8 mouse cellular contexts compared by ENCODE assay signal in genomic region chr13:114456224-114456623, GRCm38 (mm10). TPM values are rescaled to one million over a fixed set of nuclear protein-coding genes. Genes with fewer than 3 reads are reported as not detected.
DNase-seq lines count a peak whose midpoint lies in the region; ATAC-seq and TF ChIP-seq lines count a peak whose summit lies in the region.

No protein-coding gene starts in this region.

- 0 out of 2 replicates have a peak, but pooled peaks have one; percentile 5 for ATAC-seq in forebrain, embryonic 13.5 days
- 0 out of 2 replicates have a peak, but pooled peaks have one; percentile 15 for ATAC-seq in hindbrain, embryonic 11.5 days (ENCODE audit: low FRiP score)
- no peak for ATAC-seq in limb, embryonic 14.5 days (ENCODE audit: low FRiP score, low read depth)

- peaks cover 5% of the 10 kb centered on the region; the same call in 1 of the 2 replicates for H3K4me1 ChIP-seq in cerebellum, adult 2 months (ENCODE audit: control insufficient read depth, insufficient read depth, low read length)
- peaks cover 34% of the 10 kb centered on the region for H3K4me1 ChIP-seq in forebrain, embryonic 13.5 days
- H3K4me1 ChIP-seq in hindbrain, embryonic 11.5 days (replicated peaks; ENCODE audit: control insufficient read depth, insufficient read depth, low read length): 0 out of 2 replicates have a peak, but pooled peaks cover 5% of the 10 kb centered on the region
- H3K4me1 ChIP-seq in limb, embryonic 14.5 days (ENCODE audit: control insufficient read depth, insufficient read depth, low read length): peaks cover 9% of the 10 kb centered on the region; the same call in 1 of the 2 replicates

- WGBS in cerebellum, adult 2 months: 2% methylated on average over 14 of the region's 14 CpGs
- WGBS in forebrain, embryonic 13.5 days: under 1% methylated on average over 14 of the region's 14 CpGs
- WGBS in hindbrain, embryonic 11.5 days: under 1% methylated on average over 14 of the region's 14 CpGs
- WGBS in limb, embryonic 14.5 days: 4% methylated on average over 14 of the region's 14 CpGs

- H3K4me3 ChIP-seq in cerebellum, adult 2 months (replicated peaks; ENCODE audit: insufficient read depth, low read depth, low read length): peak overlapping the region; percentile 16
- peak overlapping the region; percentile 59 for H3K4me3 ChIP-seq in forebrain, embryonic 13.5 days
- peak overlapping the region; percentile 57 for H3K4me3 ChIP-seq in hindbrain, embryonic 11.5 days (ENCODE audit: low read depth, low read length)
- peak overlapping the region; percentile 59 for H3K4me3 ChIP-seq in limb, embryonic 14.5 days (replicated peaks; ENCODE audit: low read length)

- H3K9me3 ChIP-seq in forebrain, embryonic 13.5 days (replicated peaks): no peaks in the 10 kb centered on the region
- H3K9me3 ChIP-seq in hindbrain, embryonic 11.5 days (ENCODE audit: control insufficient read depth, low read length): no peaks in the 10 kb centered on the region
- H3K9me3 ChIP-seq in limb, embryonic 14.5 days (ENCODE audit: control insufficient read depth, low read length): no peaks in the 10 kb centered on the region

- peak overlapping the region; percentile 94 for H3K4me2 ChIP-seq in forebrain, embryonic 13.5 days
- peak overlapping the region; percentile 54 for H3K4me2 ChIP-seq in hindbrain, embryonic 11.5 days (replicated peaks; ENCODE audit: low read depth, low read length)
- peak overlapping the region; percentile 95 for H3K4me2 ChIP-seq in limb, embryonic 14.5 days (replicated peaks; ENCODE audit: low read depth, low read length, severe bottlenecking)

- TF ChIP-seq POLR2A in cerebellum, adult 2 months (IDR thresholded peaks at IDR 0.05; ENCODE audit: borderline replicate concordance, insufficient read depth, low read length): no peak
- TF ChIP-seq POLR2A in limb, embryonic 14.5 days (IDR thresholded peaks at IDR 0.05; ENCODE audit: borderline replicate concordance, extremely low read depth, insufficient read depth, insufficient read length): no peak

- DNase-seq in cerebellum, adult 2 months: no peak
- DNase-seq in cerebellum, adult 9-10 months: no peak
- peak; percentile 69 for DNase-seq in adipocyte (ENCODE audit: low spot score)
- peak; percentile 65 for DNase-seq in hindbrain, embryonic 11.5 days (ENCODE audit: low spot score)
- peak; percentile 17 for DNase-seq in limb, embryonic 14.5 days (ENCODE audit: low spot score)
- DNase-seq in neural tube, embryonic 10.5 days (ENCODE audit: extremely low spot score, low spot score): peak; percentile 62
- DNase-seq in urinary bladder, postnatal 25 days (ENCODE audit: low spot score): peak; percentile 14

- no peak overlapping the region for H3K27ac ChIP-seq in cerebellum, adult 2 months (ENCODE audit: insufficient read depth, low read length)
- no peak overlapping the region for H3K27ac ChIP-seq in forebrain, embryonic 13.5 days
- no peak overlapping the region for H3K27ac ChIP-seq in hindbrain, embryonic 11.5 days (ENCODE audit: low read depth, low read length)
- H3K27ac ChIP-seq in limb, embryonic 14.5 days (replicated peaks; ENCODE audit: low read depth, low read length): no peak overlapping the region

- H3K9ac ChIP-seq in forebrain, embryonic 13.5 days: peak overlapping the region; percentile 52
- 0 out of 2 replicates have a peak overlapping the region, but pooled peaks have one; percentile 34 for H3K9ac ChIP-seq in hindbrain, embryonic 11.5 days (ENCODE audit: low read depth, low read length)
- 0 out of 2 replicates have a peak overlapping the region, but pooled peaks have one; percentile 0 for H3K9ac ChIP-seq in limb, embryonic 14.5 days (ENCODE audit: low read depth, low read length, severe bottlenecking)

- peaks cover 16% of the 10 kb centered on the region; the same call in 1 of the 2 replicates for H3K27me3 ChIP-seq in cerebellum, adult 2 months (ENCODE audit: control insufficient read depth, insufficient read depth, low read length)
- peaks cover 38% of the 10 kb centered on the region for H3K27me3 ChIP-seq in forebrain, embryonic 13.5 days
- peaks cover 14% of the 10 kb centered on the region for H3K27me3 ChIP-seq in hindbrain, embryonic 11.5 days (ENCODE audit: control insufficient read depth, insufficient read depth, low read length)
- peaks cover 23% of the 10 kb centered on the region; the same call in 1 of the 2 replicates for H3K27me3 ChIP-seq in limb, embryonic 14.5 days (ENCODE audit: control insufficient read depth, insufficient read depth, low read length)

- TF ChIP-seq CTCF in cerebellum, adult 2 months (IDR thresholded peaks at IDR 0.05; ENCODE audit: borderline replicate concordance, insufficient read depth, low read depth, low read length): no peak

- 0 out of 2 replicates have a peak, but pooled peaks cover 3% of the 10 kb centered on the region for H3K36me3 ChIP-seq in forebrain, embryonic 13.5 days (ENCODE audit: poor library complexity, severe bottlenecking)
- H3K36me3 ChIP-seq in hindbrain, embryonic 11.5 days (ENCODE audit: control insufficient read depth, insufficient read depth, low read length): no peaks in the 10 kb centered on the region
- H3K36me3 ChIP-seq in limb, embryonic 14.5 days (ENCODE audit: control insufficient read depth, insufficient read depth, low read length): no peaks in the 10 kb centered on the region; the same call in 1 of the 2 replicates

RNA-seq across cellular contexts. Expression of gene Fst, which starts 2.5 kb away (rescaled TPM):
- polyA plus RNA-seq in cerebellum, adult 2 months (2012; rRNA removed): 0.30 and 0.79 TPM in 2 replicates
- polyA plus RNA-seq in forebrain, embryonic 13.5 days (2015; fragmentation: Nextera tagmentation; extraction: Ambion mirVana): 10.1 and 12.0 TPM in 2 replicates
- 15.6 and 15.8 TPM in 2 replicates for polyA plus RNA-seq in hindbrain, embryonic 11.5 days (2014; fragmentation: Nextera tagmentation; extraction: Ambion mirVana)
- polyA plus RNA-seq in limb, embryonic 14.5 days (2012; rRNA removed): 32.1 and 32.9 TPM in 2 replicates
- 57.0 and 58.0 TPM in 2 replicates for polyA plus RNA-seq in limb, embryonic 14.5 days (2014; fragmentation: Nextera tagmentation; extraction: Ambion mirVana)

Comparison
In these comparisons a context has a peak if more than half of its experiments do, and no peak if none do; other contexts are left out.
1. DNase-seq: peak in adipocyte (single experiment), hindbrain, embryonic 11.5 days (single experiment), limb, embryonic 14.5 days (single experiment), neural tube, embryonic 10.5 days (single experiment) and urinary bladder, postnatal 25 days (single experiment); none in cerebellum, adult 2 months (0 of 2) and cerebellum, adult 9-10 months (single experiment).
2. H3K9ac ChIP-seq: peak in every context shown above with its lines; median percentile 52 in forebrain, embryonic 13.5 days; 34 in hindbrain, embryonic 11.5 days; 0 in limb, embryonic 14.5 days.
3. Peak in every context shown above with its lines, with median percentiles within 50 percentile points of each other: H3K4me3 ChIP-seq and H3K4me2 ChIP-seq.